28 mouse cellular contexts compared by ENCODE assay signal in genomic region chr19:46413969-46414368, GRCm38 (mm10).
"Had no signal": no experiment of that assay in that cellular context is flagged by ENCODE, and none has a peak within 500 bp of the region (broad histone marks: within the 10 kb centered on the region; RNA-seq: fewer than 3 reads in every experiment).

No protein-coding gene starts in this region.

- ATAC-seq: liver, embryonic 12.5 days; liver, postnatal 0 days; midbrain, embryonic 13.5 days; midbrain, embryonic 15.5 days; midbrain, embryonic 16.5 days had no signal

- H3K4me3 ChIP-seq: left cerebral cortex, adult 2 months; limb, embryonic 10.5 days; limb, embryonic 12.5 days; limb, embryonic 13.5 days; limb, embryonic 15.5 days; liver, embryonic 12.5 days; liver, embryonic 13.5 days; liver, embryonic 15.5 days; lung, embryonic 15.5 days; megakaryocyte, embryonic 14.5 days; midbrain, embryonic 10.5 days; midbrain, embryonic 12.5 days; midbrain, embryonic 13.5 days; midbrain, embryonic 15.5 days; myocyte; neural tube, embryonic 12.5 days; neural tube, embryonic 13.5 days had no signal

- H3K4me2 ChIP-seq: limb, embryonic 12.5 days; limb, embryonic 13.5 days; limb, embryonic 15.5 days; liver, embryonic 11.5 days; liver, embryonic 12.5 days; liver, embryonic 13.5 days; liver, embryonic 15.5 days; lung, embryonic 14.5 days; lung, embryonic 15.5 days; midbrain, embryonic 11.5 days; midbrain, embryonic 12.5 days; midbrain, embryonic 13.5 days; midbrain, embryonic 15.5 days; neural tube, embryonic 12.5 days; neural tube, embryonic 13.5 days had no signal

- H3K9ac ChIP-seq: limb, embryonic 12.5 days; limb, embryonic 13.5 days; limb, embryonic 15.5 days; liver, embryonic 12.5 days; liver, embryonic 14.5 days; liver, embryonic 15.5 days; liver, postnatal 0 days; lung, embryonic 14.5 days; lung, embryonic 15.5 days; midbrain, embryonic 12.5 days; midbrain, embryonic 13.5 days; midbrain, embryonic 15.5 days; neural tube, embryonic 12.5 days; neural tube, embryonic 13.5 days had no signal

- H3K4me1 ChIP-seq: limb, embryonic 13.5 days; limb, embryonic 15.5 days; midbrain, embryonic 15.5 days; neural tube, embryonic 12.5 days had no signal

- H3K36me3 ChIP-seq: liver, embryonic 12.5 days; liver, embryonic 13.5 days; midbrain, embryonic 15.5 days had no signal

- H3K27ac ChIP-seq: left cerebral cortex, adult 2 months; limb, embryonic 10.5 days; limb, embryonic 12.5 days; limb, embryonic 13.5 days; limb, embryonic 15.5 days; liver, embryonic 12.5 days; liver, embryonic 13.5 days; liver, embryonic 14.5 days; liver, embryonic 15.5 days; lung, embryonic 15.5 days; macrophage; midbrain, embryonic 10.5 days; midbrain, embryonic 12.5 days; midbrain, embryonic 13.5 days; midbrain, embryonic 15.5 days; neural tube, embryonic 12.5 days; neural tube, embryonic 13.5 days had no signal

- H3K9me3 ChIP-seq: limb, embryonic 10.5 days; limb, embryonic 12.5 days; limb, embryonic 13.5 days; limb, embryonic 15.5 days; liver, embryonic 12.5 days; liver, embryonic 13.5 days; liver, embryonic 15.5 days; lung, embryonic 15.5 days; megakaryocyte, embryonic 14.5 days; midbrain, embryonic 10.5 days; midbrain, embryonic 12.5 days; midbrain, embryonic 13.5 days; midbrain, embryonic 15.5 days; neural tube, embryonic 12.5 days; neural tube, embryonic 13.5 days had no signal

- H3K27me3 ChIP-seq: limb, embryonic 12.5 days; limb, embryonic 13.5 days; limb, embryonic 15.5 days; liver, embryonic 12.5 days; liver, embryonic 13.5 days; liver, embryonic 15.5 days; lung, embryonic 15.5 days; megakaryocyte, embryonic 14.5 days; midbrain, embryonic 12.5 days; midbrain, embryonic 13.5 days; midbrain, embryonic 15.5 days; neural tube, embryonic 12.5 days; neural tube, embryonic 13.5 days had no signal

- DNase-seq: left cerebral cortex, postnatal 4 days; liver; liver, embryonic 13.5 days; liver, postnatal 0 days; lung, adult 2 months; lung, embryonic 14.5 days; midbrain, embryonic 14.5 days had no signal
